Comparison of ENCODE assay signal across 8 mouse cellular contexts in the genomic region with DNA sequence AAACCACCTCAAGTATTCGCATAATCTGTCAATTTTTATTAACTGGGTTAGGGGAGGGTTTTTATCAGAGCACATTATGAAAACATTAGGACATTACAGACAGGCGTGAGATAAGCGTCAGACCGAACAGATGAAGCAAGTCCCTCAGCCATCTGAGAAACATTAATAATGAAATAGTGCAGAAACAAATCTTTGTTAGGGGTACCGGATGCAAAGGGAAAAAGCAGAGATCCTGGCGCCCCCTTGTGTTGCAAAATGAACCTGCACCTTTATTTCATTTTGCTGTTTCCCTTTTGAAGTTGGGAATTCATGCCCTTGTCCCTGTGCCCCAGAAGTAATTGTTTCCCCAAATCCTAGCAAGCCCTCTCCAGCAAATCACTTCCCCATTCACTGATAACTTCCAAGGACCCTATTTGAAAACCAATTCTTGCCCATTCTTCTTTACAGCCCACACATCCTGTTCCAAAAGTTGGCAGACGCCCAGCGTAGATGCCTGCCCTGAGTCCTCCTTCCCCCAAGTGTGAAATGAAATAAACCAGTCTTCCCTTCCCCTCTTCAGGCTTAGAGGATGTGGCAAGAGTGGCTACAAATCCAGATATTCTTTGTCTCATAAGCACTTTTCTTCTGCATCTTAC.
DNase-seq lines count a peak whose midpoint lies in the region; ATAC-seq and TF ChIP-seq lines count a peak whose summit lies in the region.

No protein-coding gene starts in this region.

- DNase-seq in adrenal gland, adult 18-20 months (ENCODE audit: low spot score in 2 of 2) = peak; percentile 49 to 54
- DNase-seq in adrenal gland, adult 2 months = no peak
- DNase-seq in left cerebral cortex, adult 2 months (ENCODE audit: extremely low spot score in 1 of 2, low spot score in 2 of 2) = peak in 1 of 2 experiments; percentile 49
- DNase-seq in left cerebral cortex, adult 11 months (ENCODE audit: low spot score) = no peak
- DNase-seq in gastrocnemius, postnatal 4 days (ENCODE audit: low spot score in 2 of 2) = peak; percentile 47 to 57
- peak; percentile 46 to 48 for DNase-seq in left cerebral cortex, postnatal 25 days (ENCODE audit: low spot score in 2 of 2)
- DNase-seq in retina, postnatal 1 day = peak; percentile 74

- peak; percentile 84 for TF ChIP-seq CTCF in left cerebral cortex, adult 2 months (IDR thresholded peaks at IDR 0.05)

- H3K27ac ChIP-seq in left cerebral cortex, adult 2 months = no peak overlapping the region

- ATAC-seq in activated CD4-positive, CD25-positive, alpha-beta regulatory T cell, adult 4 months = peak; percentile 50

- no peak overlapping the region for H3K4me3 ChIP-seq in left cerebral cortex, adult 2 months

- intact Hi-C loops in left cerebral cortex, adult 2 months (cut with DNase I) = loop anchor here (1.0 kb wide), 1 partner anchor 231 kb away; no protein-coding TSS in a partner anchor
- intact Hi-C loops in left cerebral cortex, postnatal 25 days (cut with DNase I) = loop anchor here (1.0 kb wide), 1 partner anchor 231 kb away; no protein-coding TSS in a partner anchor

Comparison
In these comparisons a context has a peak if more than half of its experiments do, and no peak if none do; other contexts are left out.
1. DNase-seq: peak in adrenal gland, adult 18-20 months (2 of 2), gastrocnemius, postnatal 4 days (2 of 2), left cerebral cortex, postnatal 25 days (2 of 2) and retina, postnatal 1 day (single experiment); none in adrenal gland, adult 2 months (single experiment) and left cerebral cortex, adult 11 months (single experiment).